Mouse (Mus musculus) forebrain, embryonic 13.5 days (tissue): Measurements from ENCODE around the gene Slc22a4. TPM values are rescaled to one million over a fixed set of nuclear protein-coding genes. Genes with fewer than 3 reads are reported as not detected.
"Not testable (repeated sequence)": the region's sequence is repeated elsewhere in the genome, so short reads cannot be mapped to it uniquely, and the experiment has no call there.

ENCODE experiments used
- ATAC-seq: fragments of 200-750 bp; cut with Nextera tagmentation; 2 replicates; pipeline ENCODE4 v1.8.0; 2017
- H3K27ac ChIP-seq: fragments of 300-500 bp; sonication (generic); 2 replicates; pipeline ENCODE4 v1.5.1; 2015; ENCODE audit warnings: inconsistent platforms, mild to moderate bottlenecking, moderate library complexity
- H3K27me3 ChIP-seq: fragments of 300-500 bp; sonication (generic); 2 replicates; pipeline ENCODE4 v1.6.1; 2015; ENCODE audit warnings: mild to moderate bottlenecking, inconsistent platforms
- H3K36me3 ChIP-seq: fragments of 300-500 bp; sonication (generic); 2 replicates; pipeline ENCODE4 v1.6.1; 2015; ENCODE audit warnings: mild to moderate bottlenecking, inconsistent platforms; ENCODE audit not compliant: poor library complexity, severe bottlenecking
- H3K4me1 ChIP-seq: fragments of 300-500 bp; sonication (generic); 2 replicates; pipeline ENCODE4 v1.6.1; 2015; ENCODE audit warnings: inconsistent platforms
- H3K4me2 ChIP-seq: fragments of 300-500 bp; sonication (generic); 2 replicates; pipeline ENCODE4 v1.6.1; 2015; ENCODE audit warnings: inconsistent platforms, mild to moderate bottlenecking, moderate library complexity
- H3K4me3 ChIP-seq: fragments of 300-500 bp; sonication (generic); 2 replicates; pipeline ENCODE4 v1.5.1; 2015; ENCODE audit warnings: mild to moderate bottlenecking, inconsistent platforms
- H3K9ac ChIP-seq: fragments of 300-500 bp; sonication (generic); 2 replicates; pipeline ENCODE4 v1.6.1; 2015; ENCODE audit warnings: mild to moderate bottlenecking, inconsistent platforms
- H3K9me3 ChIP-seq: fragments of 300-500 bp; sonication (generic); replicated peaks from 2 replicates; pipeline ENCODE4 v1.6.1; 2016; ENCODE audit warnings: inconsistent platforms
- WGBS: fragments of 180-500 bp; shearing (Covaris S2); methylation state at CpG from one replicate; pipeline ENCODE4 v1.1.7; 2015; 5-methylcytosine and 5-hydroxymethylcytosine counted together
- polyA plus RNA-seq: library from polyadenylated mRNA; unstranded; fragments of >200 nt; fragmentation: Nextera tagmentation; extraction: Ambion mirVana; gene quantifications from 2 replicates; pipeline ENCODE4 v1.2.1, GENCODE M21; 2015

Gene Slc22a4
- polyA plus RNA-seq, 1 experiment from 2014 or later, result 0.21 TPM

DNA sequence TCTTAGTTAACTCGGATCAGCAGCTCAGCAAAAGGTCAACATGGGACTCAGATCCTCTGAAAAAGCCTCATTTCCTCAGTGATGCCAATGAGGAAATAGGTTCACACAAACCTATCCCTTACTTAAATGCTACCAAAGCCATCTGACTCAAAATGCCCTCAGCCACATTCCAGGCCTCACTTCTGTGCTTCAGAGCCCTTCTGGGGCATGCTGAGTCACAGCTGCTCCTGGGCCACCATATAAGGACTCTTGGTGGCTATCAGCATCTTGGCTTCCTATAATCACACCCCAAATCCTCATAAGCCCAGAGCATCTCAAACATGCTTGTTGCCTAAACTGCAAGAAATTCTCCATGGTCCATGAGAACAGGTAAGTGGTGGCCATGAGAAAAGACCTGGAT lies 71.3 kb downstream of the Slc22a4 start:
- H3K9me3 ChIP-seq, result no peaks in the 10 kb centered on the region
- no peaks in the 10 kb centered on the region for H3K36me3 ChIP-seq
- H3K4me1 ChIP-seq, result no peaks in the 10 kb centered on the region
- no peak overlapping the region for H3K27ac ChIP-seq
- H3K4me3 ChIP-seq, result no peak overlapping the region
- H3K9ac ChIP-seq, result no peak overlapping the region
- 71% methylated on average over 1 of the region's 1 CpGs for WGBS
- H3K4me2 ChIP-seq, result no peak overlapping the region
- no peak for ATAC-seq
- no peaks in the 10 kb centered on the region for H3K27me3 ChIP-seq

DNA sequence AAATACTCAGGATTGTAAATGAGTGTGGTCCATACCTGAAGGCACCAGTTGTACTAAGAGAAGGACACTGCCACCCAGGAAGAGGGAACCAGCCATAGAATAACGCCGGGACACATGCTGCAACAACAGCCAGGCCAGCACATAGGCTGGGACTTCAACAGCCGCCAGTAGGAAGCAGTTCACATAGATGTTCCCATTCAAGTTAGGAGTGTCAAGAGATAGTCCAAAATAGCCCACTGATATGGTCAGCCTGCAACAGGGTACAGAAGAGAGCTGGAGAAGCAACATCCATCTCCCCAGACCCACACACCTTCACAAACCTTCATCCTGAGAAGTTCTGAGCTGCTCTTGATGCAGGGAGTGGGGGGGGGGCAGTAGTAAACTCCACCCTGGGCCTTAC lies 73.2 kb downstream of the Slc22a4 start:
- H3K4me2 ChIP-seq, result no peak overlapping the region
- no peaks in the 10 kb centered on the region for H3K36me3 ChIP-seq
- H3K9me3 ChIP-seq, result no peaks in the 10 kb centered on the region
- no peak overlapping the region for H3K27ac ChIP-seq
- no peak overlapping the region for H3K9ac ChIP-seq
- H3K4me3 ChIP-seq, result no peak overlapping the region
- 90% methylated on average over 3 of the region's 3 CpGs for WGBS
- no peaks in the 10 kb centered on the region for H3K4me1 ChIP-seq
- no peaks in the 10 kb centered on the region for H3K27me3 ChIP-seq
- ATAC-seq, result no peak

DNA sequence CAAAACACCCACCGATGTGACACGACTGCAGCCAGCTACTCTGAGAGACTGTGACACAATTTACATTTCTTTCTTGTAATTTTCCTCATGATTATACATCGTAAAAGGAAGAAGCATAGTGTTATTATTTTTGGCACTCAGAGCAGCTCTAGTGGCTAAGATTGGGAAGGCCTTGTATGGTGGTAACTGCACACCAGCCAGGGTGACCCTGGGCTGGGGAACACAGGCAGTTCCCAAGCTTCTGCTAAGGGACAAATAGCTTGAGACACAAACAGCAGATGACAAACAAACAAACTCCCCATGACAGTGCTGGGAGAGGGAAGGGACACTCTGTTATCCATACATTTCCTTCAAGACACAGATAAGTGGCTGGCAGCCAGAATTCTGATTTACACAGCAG lies 77.8 kb downstream of the Slc22a4 start:
- H3K36me3 ChIP-seq, H3K4me3 ChIP-seq, ATAC-seq, H3K27me3 ChIP-seq, H3K9ac ChIP-seq, H3K27ac ChIP-seq, H3K4me2 ChIP-seq, H3K9me3 ChIP-seq, H3K4me1 ChIP-seq: not testable (repeated sequence)
- WGBS, result 83% methylated on average over 1 of the region's 3 CpGs

Other genes with a start within 250 kb of the Slc22a4 start
- 0.41 TPM in 1 of 2 replicates, not detected in the other for gene Gm12216, start 168.8 kb downstream of the Slc22a4 start, polyA plus RNA-seq
- 6.9 and 8.7 TPM in 2 replicates for gene Slc22a5, start 136.4 kb downstream of the Slc22a4 start, polyA plus RNA-seq
- gene Slc22a21, start 47.8 kb downstream of the Slc22a4 start, polyA plus RNA-seq, result 0.80 and 1.7 TPM in 2 replicates
- 36.2 and 38.3 TPM in 2 replicates for gene Pdlim4, start 40.9 kb upstream of the Slc22a4 start, polyA plus RNA-seq
- gene P4ha2, start 72.0 kb upstream of the Slc22a4 start, polyA plus RNA-seq, result 5.5 and 5.6 TPM in 2 replicates
- gene Csf2, start 221.6 kb upstream of the Slc22a4 start, polyA plus RNA-seq, result not detected in 2 replicates
- not detected in 2 replicates for gene Il3, start 239.2 kb upstream of the Slc22a4 start, polyA plus RNA-seq